Mouse (Mus musculus) liver, embryonic 13.5 days (tissue): ENCODE results near the gene Gpr18. TPM values are rescaled to one million over a fixed set of nuclear protein-coding genes. Genes with fewer than 3 reads are reported as not detected.

Experiments used
- ATAC-seq: fragments of 200-750 bp; cut with Nextera tagmentation; 2 replicates; pipeline ENCODE4 v1.8.0; 2017; ENCODE audit warnings: low read depth, mild to moderate bottlenecking, moderate number of reproducible peaks, moderate library complexity
- DNase-seq: peaks from one replicate; pipeline ENCODE4 v3.0.0; 2022
- H3K27ac ChIP-seq: fragments of 300-500 bp; sonication (generic); 2 replicates; pipeline ENCODE4 v1.5.1; 2015; ENCODE audit warnings: moderate library complexity, mild to moderate bottlenecking, inconsistent platforms
- H3K27me3 ChIP-seq: fragments of 300-500 bp; sonication (generic); 2 replicates; pipeline ENCODE4 v1.6.1; 2015; ENCODE audit warnings: mild to moderate bottlenecking, inconsistent platforms
- H3K36me3 ChIP-seq: fragments of 300-500 bp; sonication (generic); 2 replicates; pipeline ENCODE4 v1.6.1; 2015; ENCODE audit warnings: mild to moderate bottlenecking, inconsistent platforms
- H3K4me1 ChIP-seq: fragments of 300-500 bp; sonication (generic); replicated peaks from 2 replicates; pipeline ENCODE4 v1.6.1; 2015; ENCODE audit warnings: inconsistent platforms
- H3K4me2 ChIP-seq: fragments of 300-500 bp; sonication (generic); 2 replicates; pipeline ENCODE4 v1.6.1; 2015; ENCODE audit warnings: inconsistent platforms, mild to moderate bottlenecking, moderate library complexity
- H3K4me3 ChIP-seq: fragments of 300-500 bp; sonication (generic); replicated peaks from 2 replicates; pipeline ENCODE4 v1.5.1; 2015; ENCODE audit warnings: mild to moderate bottlenecking, inconsistent platforms
- H3K9ac ChIP-seq: fragments of 300-500 bp; sonication (generic); 2 replicates; pipeline ENCODE4 v1.6.1; 2015; ENCODE audit warnings: mild to moderate bottlenecking, inconsistent platforms
- H3K9me3 ChIP-seq: fragments of 300-500 bp; sonication (generic); replicated peaks from 2 replicates; pipeline ENCODE4 v1.6.1; 2016; ENCODE audit warnings: inconsistent platforms
- WGBS: fragments of 180-500 bp; shearing (Covaris S2); methylation state at CpG from one replicate; pipeline ENCODE4 v1.1.7; 2015; ENCODE audit not compliant: insufficient replicate concordance; 5-methylcytosine and 5-hydroxymethylcytosine counted together
- polyA plus RNA-seq: library from polyadenylated mRNA; unstranded; fragments of >200 nt; fragmentation: Nextera tagmentation; extraction: Ambion mirVana; gene quantifications from 2 replicates; pipeline ENCODE4 v1.2.1, GENCODE M21; 2015

Gpr18 gene
- polyA plus RNA-seq, 1 experiment from 2014 or later: not detected

DNA sequence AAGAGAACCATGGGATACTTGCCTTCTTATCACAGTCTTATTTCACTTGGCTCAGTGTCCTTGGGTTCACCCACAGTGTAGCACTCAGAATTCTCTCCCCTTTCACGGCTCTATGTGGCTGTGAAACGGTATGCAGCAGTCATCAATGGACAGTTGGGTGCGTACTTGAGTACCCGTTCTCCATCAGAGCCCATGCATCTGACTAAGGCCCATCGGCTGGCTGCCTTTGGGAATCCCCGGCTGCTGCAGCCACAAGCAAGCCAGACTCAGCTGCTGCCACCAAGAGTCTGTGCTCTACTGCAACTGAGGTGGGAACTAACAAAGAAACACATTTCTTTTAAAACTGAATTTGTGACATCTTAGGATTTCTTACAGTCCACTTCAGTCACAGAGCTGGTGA lies 14.1 kb downstream of the Gpr18 start:
- Histone ChIP-seq H3K27ac (no peak overlapping the region), H3K9me3 (no peaks in the 10 kb centered on the region), H3K27me3 (no peaks in the 10 kb centered on the region), H3K4me3 (no peak overlapping the region), H3K4me1 (peaks cover 47% of the 10 kb centered on the region), H3K36me3 (no peaks in the 10 kb centered on the region), H3K9ac (no peak overlapping the region), H3K4me2 (no peak overlapping the region)
- 89% methylated on average over 6 of the region's 6 CpGs for WGBS
- DNase-seq (no peak), ATAC-seq (no peak)

DNA sequence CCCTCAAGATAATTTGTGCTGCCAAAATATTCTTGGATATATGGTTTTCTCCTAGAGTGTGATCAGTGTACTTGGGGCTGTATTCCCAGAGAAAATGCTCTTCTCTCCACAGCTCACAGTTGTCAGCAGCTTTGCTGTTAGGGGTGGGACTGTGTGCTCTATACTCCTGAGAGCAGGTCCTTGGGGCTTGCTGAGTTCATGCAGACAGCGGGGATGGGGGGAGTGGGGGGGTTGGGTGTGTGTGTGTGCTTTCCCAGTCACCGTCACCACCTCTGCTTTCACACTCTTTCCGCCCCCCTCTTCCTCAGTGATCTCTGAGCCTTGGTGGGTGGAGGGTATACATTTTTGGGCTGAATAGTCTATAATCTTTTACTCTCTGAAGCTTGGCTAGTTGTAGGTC lies 16.5 kb downstream of the Gpr18 start:
- 57% methylated on average over 3 of the region's 3 CpGs for WGBS
- ATAC-seq: no peak

DNA sequence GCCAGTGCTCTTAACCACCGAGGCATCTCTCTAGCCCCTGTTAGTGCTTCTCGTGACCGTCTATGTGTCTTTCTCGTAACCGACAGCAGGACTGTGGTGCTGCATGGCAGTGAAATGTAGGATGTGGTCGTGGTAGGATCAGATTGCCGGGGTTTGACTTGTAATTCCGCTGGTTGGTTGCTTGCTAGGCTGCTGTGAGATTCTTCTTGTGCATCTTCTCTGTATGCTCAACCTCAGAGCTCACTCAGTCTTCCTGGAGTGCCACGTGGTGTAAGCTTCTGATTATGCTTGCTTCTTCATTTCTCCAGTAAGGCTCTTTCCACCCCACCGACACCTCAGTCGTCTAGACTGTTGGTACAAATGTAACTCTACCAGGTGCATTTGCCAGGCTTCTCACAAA lies 17.1 kb downstream of the Gpr18 start:
- WGBS: 70% methylated on average over 11 of the region's 11 CpGs
- DNase-seq: no peak
- H3K4me2 ChIP-seq: no peak overlapping the region
- H3K4me3 ChIP-seq: no peak overlapping the region
- H3K27me3 ChIP-seq: no peaks in the 10 kb centered on the region
- no peak overlapping the region for H3K9ac ChIP-seq
- no peaks in the 10 kb centered on the region for H3K9me3 ChIP-seq
- no peaks in the 10 kb centered on the region for H3K36me3 ChIP-seq
- ATAC-seq: no peak
- peaks cover 31% of the 10 kb centered on the region for H3K4me1 ChIP-seq
- H3K27ac ChIP-seq: no peak overlapping the region

More for the DNA sequence above, 16.5 kb downstream of the Gpr18 start:
- Histone ChIP-seq H3K9ac (no peak overlapping the region), H3K9me3 (no peaks in the 10 kb centered on the region), H3K4me2 (no peak overlapping the region), H3K27ac (no peak overlapping the region), H3K36me3 (no peaks in the 10 kb centered on the region), H3K4me1 (peaks cover 31% of the 10 kb centered on the region), H3K27me3 (no peaks in the 10 kb centered on the region), H3K4me3 (no peak overlapping the region)
- no peak for DNase-seq

DNA sequence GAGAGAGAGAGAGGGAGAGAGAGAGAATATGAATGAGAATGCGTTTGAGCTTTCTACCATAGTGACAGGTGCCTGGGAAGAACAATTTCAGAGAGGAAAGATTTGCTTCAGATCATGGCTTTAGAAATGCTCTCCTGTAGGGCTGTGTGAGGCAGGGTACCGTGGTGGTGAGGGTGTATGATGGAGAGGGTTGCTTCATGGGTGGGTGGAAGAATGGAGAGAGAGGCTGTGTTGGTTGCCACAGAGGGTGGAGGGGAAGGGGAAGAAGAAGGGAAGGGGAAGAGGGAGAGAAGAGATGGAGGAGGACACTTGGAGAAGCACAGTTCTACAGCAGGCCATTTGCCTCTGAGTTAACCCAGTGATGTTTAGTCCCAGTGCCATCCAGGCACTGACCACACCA lies 17.8 kb downstream of the Gpr18 start:
- H3K9me3 ChIP-seq: no peaks in the 10 kb centered on the region
- no peak overlapping the region for H3K4me2 ChIP-seq
- DNase-seq (no peak), ATAC-seq (no peak)
- H3K4me3 ChIP-seq: no peak overlapping the region
- no peak overlapping the region for H3K27ac ChIP-seq
- H3K36me3 ChIP-seq: no peaks in the 10 kb centered on the region
- no peaks in the 10 kb centered on the region for H3K27me3 ChIP-seq
- 64% methylated on average over 2 of the region's 2 CpGs for WGBS
- H3K4me1 ChIP-seq: peaks cover 25% of the 10 kb centered on the region
- no peak overlapping the region for H3K9ac ChIP-seq

DNA sequence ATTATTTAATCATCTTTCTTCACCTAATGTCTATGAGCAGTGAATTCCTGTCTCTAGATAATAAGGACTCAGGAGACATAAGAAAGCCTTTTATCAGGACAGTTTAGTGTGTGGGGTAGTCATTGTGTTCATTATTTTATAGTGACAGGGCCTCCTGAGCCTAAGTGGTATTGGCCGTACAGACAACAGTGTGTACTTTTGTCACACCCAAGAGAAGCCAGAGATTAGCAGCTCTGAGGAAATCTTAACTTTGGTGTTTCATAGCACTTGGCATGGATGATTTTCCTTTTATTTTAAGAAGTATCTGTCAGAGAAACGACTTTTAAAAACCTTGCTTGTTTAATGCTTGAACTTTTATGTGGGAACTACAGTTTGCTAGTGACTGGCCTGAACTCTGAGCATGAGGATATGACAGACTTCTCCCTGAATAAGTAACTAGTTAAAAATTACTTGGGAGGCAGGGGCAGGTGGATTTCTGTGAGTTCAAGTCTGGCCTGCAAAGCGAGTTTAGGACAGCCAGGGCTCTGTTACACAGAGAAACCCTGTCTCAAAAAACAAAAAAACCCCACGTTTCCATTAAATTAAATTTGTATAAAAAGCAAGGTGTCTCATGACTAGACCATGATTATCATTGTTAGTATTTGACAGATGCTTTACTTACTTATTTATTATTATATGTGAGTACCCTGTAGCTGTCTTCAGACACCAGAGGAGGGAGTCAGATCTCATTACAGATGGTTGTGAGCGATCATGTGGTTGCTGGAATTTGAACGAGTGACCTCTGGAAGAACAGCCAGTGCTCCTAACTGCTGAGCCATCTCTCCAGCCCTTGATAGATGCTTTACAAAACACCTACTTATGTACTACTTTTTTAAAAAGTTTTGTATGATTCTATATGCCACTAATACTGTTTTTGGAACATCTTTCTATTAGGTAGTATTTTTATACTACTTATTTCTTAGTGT lies 19.2 kb downstream of the Gpr18 start:
- Histone ChIP-seq H3K9me3 (no peaks in the 10 kb centered on the region), H3K9ac (no peak overlapping the region), H3K4me1 (peaks cover 24% of the 10 kb centered on the region), H3K27me3 (no peaks in the 10 kb centered on the region), H3K27ac (no peak overlapping the region), H3K4me3 (no peak overlapping the region), H3K4me2 (no peak overlapping the region), H3K36me3 (no peaks in the 10 kb centered on the region)
- DNase-seq (no peak), ATAC-seq (no peak)
- 59% methylated on average over 6 of the region's 6 CpGs for WGBS

DNA sequence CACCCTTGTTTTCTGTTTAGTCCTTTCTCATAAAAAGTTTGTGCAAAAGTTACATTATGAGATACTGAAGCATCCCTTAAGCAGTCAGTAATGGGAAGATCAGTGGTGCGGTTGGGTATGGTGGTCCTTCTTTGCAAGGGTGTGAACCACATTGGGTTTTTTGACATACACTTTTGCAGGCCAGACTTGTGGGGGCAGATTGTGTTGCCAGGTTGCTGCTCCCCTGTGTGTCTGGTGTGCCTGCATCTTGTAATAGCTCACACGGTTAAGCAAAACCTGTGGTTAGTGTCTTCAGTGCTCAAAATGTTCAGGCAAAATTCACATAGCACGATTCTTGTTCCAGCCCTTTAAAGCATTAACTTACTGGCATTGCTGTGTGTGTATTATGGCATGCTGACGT lies 20.3 kb downstream of the Gpr18 start:
- no peak overlapping the region for H3K4me2 ChIP-seq
- no peaks in the 10 kb centered on the region for H3K36me3 ChIP-seq
- no peak overlapping the region for H3K4me3 ChIP-seq
- WGBS: 79% methylated on average over 4 of the region's 4 CpGs
- H3K9ac ChIP-seq: no peak overlapping the region
- H3K9me3 ChIP-seq: no peaks in the 10 kb centered on the region
- no peak overlapping the region for H3K27ac ChIP-seq
- H3K4me1 ChIP-seq: peaks cover 24% of the 10 kb centered on the region
- DNase-seq: no peak
- no peak for ATAC-seq
- no peaks in the 10 kb centered on the region for H3K27me3 ChIP-seq

DNA sequence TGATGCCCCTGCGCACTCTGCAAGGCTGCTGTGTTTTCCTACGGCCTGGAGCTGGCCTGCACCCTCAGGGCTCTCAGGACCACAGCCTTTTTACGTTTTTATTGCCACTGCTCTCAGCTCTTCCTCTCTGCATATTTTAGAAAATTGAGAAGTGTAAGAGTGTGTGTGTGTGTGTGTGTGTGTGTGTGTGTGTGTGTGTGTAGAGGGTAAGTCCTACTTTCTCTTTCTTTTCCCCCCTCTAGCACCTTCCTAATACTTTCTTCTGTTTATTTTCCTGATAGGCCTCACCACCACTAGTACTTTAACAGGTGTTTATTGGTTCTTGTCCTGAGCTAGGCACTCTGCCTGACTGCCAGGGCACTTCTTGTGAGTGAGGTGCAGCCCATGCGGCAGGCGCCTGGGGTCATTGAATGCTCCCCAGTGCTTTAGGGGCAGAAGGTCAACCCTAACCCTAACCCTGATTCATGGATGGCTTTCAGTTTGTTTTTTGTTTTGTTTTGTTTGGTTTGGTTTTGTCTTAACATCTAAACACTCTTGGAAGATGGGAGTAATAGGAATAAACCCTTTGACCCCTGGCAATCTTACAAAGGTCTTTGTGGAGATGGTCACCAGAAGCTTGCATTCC lies 21.0 kb downstream of the Gpr18 start:
- no peaks in the 10 kb centered on the region for H3K9me3 ChIP-seq
- no peak overlapping the region for H3K4me3 ChIP-seq
- H3K27ac ChIP-seq: no peak overlapping the region
- no peak for ATAC-seq
- peaks cover 22% of the 10 kb centered on the region for H3K4me1 ChIP-seq
- 79% methylated on average over 5 of the region's 5 CpGs for WGBS
- no peaks in the 10 kb centered on the region for H3K36me3 ChIP-seq
- no peaks in the 10 kb centered on the region for H3K27me3 ChIP-seq
- H3K9ac ChIP-seq: no peak overlapping the region
- no peak for DNase-seq
- H3K4me2 ChIP-seq: no peak overlapping the region

DNA sequence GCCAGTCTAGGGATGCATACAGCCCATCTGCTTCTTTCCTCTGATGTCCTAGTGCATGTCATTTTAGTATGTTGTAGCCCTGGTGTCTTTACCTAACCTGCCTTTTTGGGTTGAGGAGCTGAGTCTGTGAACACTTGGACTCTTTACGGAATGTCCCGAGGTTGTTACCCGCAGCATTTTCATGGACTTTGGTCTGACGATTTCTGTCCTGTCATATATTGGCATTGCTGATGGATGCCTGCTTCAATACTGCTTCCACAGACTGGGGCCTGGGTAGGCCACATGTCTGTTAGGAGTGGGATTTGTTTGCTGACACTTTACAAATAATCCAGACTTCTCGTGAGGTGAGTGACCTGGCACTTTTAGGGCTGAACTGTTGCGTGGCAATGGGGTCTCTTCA lies 21.8 kb downstream of the Gpr18 start:
- ATAC-seq (no peak), DNase-seq (no peak)
- Histone ChIP-seq H3K9ac (no peak overlapping the region), H3K27me3 (no peaks in the 10 kb centered on the region), H3K9me3 (no peaks in the 10 kb centered on the region), H3K27ac (no peak overlapping the region), H3K4me3 (no peak overlapping the region), H3K4me2 (no peak overlapping the region), H3K4me1 (peaks cover 14% of the 10 kb centered on the region), H3K36me3 (no peaks in the 10 kb centered on the region)
- WGBS: 73% methylated on average over 6 of the region's 6 CpGs

DNA sequence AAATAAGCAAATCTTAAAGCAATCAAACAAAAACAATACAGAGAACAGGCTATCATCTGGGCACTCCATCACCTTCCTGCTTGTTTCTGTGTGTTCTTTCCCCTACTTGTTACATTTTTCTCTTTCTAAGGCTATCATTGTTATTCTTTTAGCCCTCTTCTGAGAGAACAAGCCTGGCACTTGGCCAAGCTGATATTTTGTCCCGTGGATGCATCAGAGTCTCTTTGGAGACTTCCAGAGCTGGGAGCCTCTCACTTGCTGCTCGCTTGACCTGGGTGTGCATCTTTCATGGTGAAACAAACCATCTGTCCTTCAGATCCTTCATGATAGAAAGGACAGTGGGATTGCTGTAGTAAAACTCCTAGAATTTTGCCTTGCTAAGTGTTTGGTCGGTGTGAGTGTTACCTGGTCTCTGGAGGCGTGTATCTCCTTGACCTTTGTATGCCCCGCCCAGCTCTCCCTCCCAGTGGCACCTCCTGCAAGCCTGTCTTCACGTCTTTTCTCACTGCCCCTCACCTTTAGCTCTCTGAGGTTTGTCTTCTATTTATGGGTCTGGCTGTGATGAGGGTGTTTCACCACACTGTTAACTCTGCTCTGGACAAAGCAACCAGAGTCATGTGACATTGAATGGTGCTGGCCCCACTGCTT lies 31.3 kb downstream of the Gpr18 start:
- H3K9me3 ChIP-seq: no peaks in the 10 kb centered on the region
- ATAC-seq (no peak), DNase-seq (no peak)
- H3K4me1 ChIP-seq: peaks cover 54% of the 10 kb centered on the region
- no peaks in the 10 kb centered on the region; the same call in 1 of the 2 replicates for H3K36me3 ChIP-seq
- H3K27me3 ChIP-seq: no peaks in the 10 kb centered on the region
- no peak overlapping the region for H3K4me3 ChIP-seq
- no peak overlapping the region for H3K9ac ChIP-seq
- WGBS: 70% methylated on average over 6 of the region's 6 CpGs
- no peak overlapping the region for H3K27ac ChIP-seq
- no peak overlapping the region for H3K4me2 ChIP-seq

DNA sequence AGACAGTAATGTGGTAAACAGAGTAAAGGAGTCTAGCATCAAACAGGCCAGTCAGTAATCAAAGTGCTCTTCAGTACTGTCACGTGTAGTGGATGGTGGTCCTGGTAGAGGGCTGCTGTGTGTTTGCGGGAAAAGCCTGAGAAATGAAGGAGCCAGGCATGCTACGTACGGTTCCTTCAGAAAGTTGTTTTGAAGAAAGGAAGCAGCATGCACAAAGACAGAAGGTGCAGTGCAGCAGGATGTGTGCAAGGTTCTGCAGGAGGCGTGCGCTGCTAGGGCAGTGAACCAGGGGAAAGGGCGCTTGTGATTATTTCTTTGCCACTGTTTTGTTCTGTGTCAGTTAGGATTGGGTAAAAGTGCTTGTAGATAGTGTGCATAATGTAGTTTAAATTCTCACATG lies 34.4 kb downstream of the Gpr18 start:
- 83% methylated on average over 7 of the region's 7 CpGs for WGBS
- Histone ChIP-seq H3K27ac (no peak overlapping the region), H3K4me1 (peaks cover 61% of the 10 kb centered on the region), H3K9me3 (no peaks in the 10 kb centered on the region), H3K4me2 (no peak overlapping the region), H3K36me3 (no peaks in the 10 kb centered on the region; the same call in 1 of the 2 replicates), H3K9ac (no peak overlapping the region), H3K4me3 (no peak overlapping the region), H3K27me3 (no peaks in the 10 kb centered on the region)
- ATAC-seq (no peak), DNase-seq (no peak)

DNA sequence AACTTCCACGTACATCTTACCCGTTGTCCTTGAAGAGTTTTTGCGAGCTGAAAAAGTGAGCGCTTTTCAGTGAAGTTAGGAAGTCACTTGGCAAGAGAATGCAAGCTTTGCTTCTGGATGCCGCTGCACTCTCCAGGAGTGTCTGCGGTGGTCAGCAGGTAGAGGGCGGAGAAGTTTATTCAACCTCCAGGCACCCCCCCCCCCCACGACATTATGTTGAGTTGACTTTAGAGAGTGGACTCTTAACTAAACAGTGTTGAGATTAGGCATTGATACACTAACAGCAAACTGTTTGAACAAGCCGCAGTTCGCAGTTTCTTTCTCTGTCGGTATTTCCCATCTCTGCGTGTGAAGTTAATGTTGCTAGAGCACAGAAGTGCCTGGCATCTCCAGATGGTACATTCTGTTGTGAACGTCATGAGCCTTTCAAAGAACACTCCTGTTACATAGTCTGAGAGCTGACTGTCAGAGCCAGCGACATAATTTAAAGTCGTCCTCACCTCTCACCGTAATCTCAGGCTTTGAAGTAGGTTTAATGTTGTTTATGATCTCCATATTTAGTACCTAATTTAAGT lies 36.2 kb downstream of the Gpr18 start:
- peak overlapping the region; percentile 90 for H3K4me3 ChIP-seq
- peak overlapping the region; percentile 95 for H3K4me2 ChIP-seq
- no peak for DNase-seq
- WGBS: 22% methylated on average over 16 of the region's 16 CpGs
- peak overlapping the region; percentile 95 for H3K9ac ChIP-seq
- no peak overlapping the region for H3K27ac ChIP-seq
- H3K36me3 ChIP-seq: no peaks in the 10 kb centered on the region
- H3K9me3 ChIP-seq: no peaks in the 10 kb centered on the region
- no peak for ATAC-seq
- peaks cover 56% of the 10 kb centered on the region for H3K4me1 ChIP-seq
- H3K27me3 ChIP-seq: no peaks in the 10 kb centered on the region
